Mouse (Mus musculus) neural tube, embryonic 14.5 days (tissue): Measurements from ENCODE around the gene Chaf1b. TPM values are rescaled to one million over a fixed set of nuclear protein-coding genes. Genes with fewer than 3 reads are reported as not detected.

Experiments
- ATAC-seq: fragments of 200-750 bp; cut with Nextera tagmentation; 2 replicates; pipeline ENCODE4 v1.8.0; 2017; ENCODE audit warnings: low read depth, mild to moderate bottlenecking, moderate TSS enrichment, moderate library complexity
- H3K27ac ChIP-seq: fragments of 300-500 bp; sonication (generic); 2 replicates; pipeline ENCODE4 v1.5.1; 2014; ENCODE audit warnings: low read depth, mild to moderate bottlenecking, control low read depth, low read length, moderate library complexity, mixed read lengths
- H3K27me3 ChIP-seq: fragments of 300-500 bp; sonication (generic); 2 replicates; pipeline ENCODE4 v1.6.1; 2014; ENCODE audit warnings: low read length; ENCODE audit not compliant: control insufficient read depth, insufficient read depth
- H3K36me3 ChIP-seq: fragments of 300-500 bp; sonication (generic); 2 replicates; pipeline ENCODE4 v1.6.1; 2014; ENCODE audit warnings: low read length, mixed read lengths; ENCODE audit not compliant: control insufficient read depth, insufficient read depth
- H3K4me1 ChIP-seq: fragments of 300-500 bp; sonication (generic); 2 replicates; pipeline ENCODE4 v1.6.1; 2014; ENCODE audit warnings: low read length; ENCODE audit not compliant: control insufficient read depth, insufficient read depth
- H3K4me2 ChIP-seq: fragments of 300-500 bp; sonication (generic); 2 replicates; pipeline ENCODE4 v1.6.1; 2014; ENCODE audit warnings: mild to moderate bottlenecking, low read depth, low read length, control low read depth
- H3K4me3 ChIP-seq: fragments of 300-500 bp; sonication (generic); 2 replicates; pipeline ENCODE4 v1.5.1; 2014; ENCODE audit warnings: low read depth, low read length, control low read depth, mixed read lengths
- H3K9ac ChIP-seq: fragments of 300-500 bp; sonication (generic); replicated peaks from 2 replicates; pipeline ENCODE4 v1.6.1; 2014; ENCODE audit warnings: low read depth, mild to moderate bottlenecking, control low read depth, low read length, mixed read lengths
- H3K9me3 ChIP-seq: fragments of 300-500 bp; sonication (generic); 2 replicates; pipeline ENCODE4 v1.6.1; 2016; ENCODE audit warnings: low read length; ENCODE audit not compliant: control insufficient read depth
- WGBS: fragments of 180-500 bp; shearing (Covaris S2); extraction: QIAGEN DNeasy Blood & Tissue Kit; methylation state at CpG from one replicate; pipeline ENCODE4 v1.1.7; 2014; 5-methylcytosine and 5-hydroxymethylcytosine counted together
- polyA plus RNA-seq: library from polyadenylated mRNA; unstranded; fragments of >200 nt; fragmentation: Nextera tagmentation; extraction: Ambion mirVana; gene quantifications from 2 replicates; pipeline ENCODE4 v1.2.1, GENCODE M21; 2014

Chaf1b gene
- polyA plus RNA-seq, 1 experiment from 2014 or later = 16.5 TPM

- no peaks in the 10 kb centered on the region for H3K27me3 ChIP-seq
- H3K4me2 ChIP-seq = peak overlapping the region; percentile 75
- 46% methylated on average over 5 of the region's 5 CpGs for WGBS
- no peak overlapping the region for H3K9ac ChIP-seq
- H3K4me1 ChIP-seq = no peaks in the 10 kb centered on the region
- peak overlapping the region; percentile 53 for H3K4me3 ChIP-seq
- no peak for ATAC-seq
- H3K36me3 ChIP-seq = no peaks in the 10 kb centered on the region
- H3K9me3 ChIP-seq = no peaks in the 10 kb centered on the region
- no peak overlapping the region for H3K27ac ChIP-seq
These were observed 1.0 kb downstream of the Chaf1b start for GRCm38 (mm10) chr16:93884722-93885113.

GRCm38 (mm10) chr16:93888481-93888880, 4.8 kb downstream of the Chaf1b start:
- 92% methylated on average over 6 of the region's 6 CpGs for WGBS
- H3K4me1 ChIP-seq = no peaks in the 10 kb centered on the region
- no peak overlapping the region for H3K27ac ChIP-seq
- no peak overlapping the region for H3K4me2 ChIP-seq
- H3K4me3 ChIP-seq = no peak overlapping the region
- ATAC-seq = no peak
- H3K9ac ChIP-seq = no peak overlapping the region
- no peaks in the 10 kb centered on the region for H3K36me3 ChIP-seq
- no peaks in the 10 kb centered on the region for H3K9me3 ChIP-seq
- H3K27me3 ChIP-seq = no peaks in the 10 kb centered on the region

GRCm38 (mm10) chr16:93890948-93891604, 7.4 kb downstream of the Chaf1b start:
- Histone ChIP-seq H3K27me3 (no peaks in the 10 kb centered on the region), H3K9ac (no peak overlapping the region), H3K27ac (no peak overlapping the region), H3K4me3 (no peak overlapping the region), H3K9me3 (no peaks in the 10 kb centered on the region), H3K4me1 (no peaks in the 10 kb centered on the region), H3K4me2 (no peak overlapping the region), H3K36me3 (no peaks in the 10 kb centered on the region)
- 92% methylated on average over 12 of the region's 12 CpGs for WGBS
- ATAC-seq = no peak

- Histone ChIP-seq H3K27me3 (no peaks in the 10 kb centered on the region), H3K27ac (no peak overlapping the region), H3K9ac (no peak overlapping the region), H3K4me1 (no peaks in the 10 kb centered on the region), H3K9me3 (no peaks in the 10 kb centered on the region), H3K36me3 (no peaks in the 10 kb centered on the region), H3K4me2 (no peak overlapping the region), H3K4me3 (no peak overlapping the region)
- 93% methylated on average over 5 of the region's 5 CpGs for WGBS
- ATAC-seq = no peak
These were observed 9.6 kb downstream of the Chaf1b start for GRCm38 (mm10) chr16:93893285-93893684.

- 75% methylated on average over 6 of the region's 6 CpGs for WGBS
These were observed 19.3 kb downstream of the Chaf1b start for GRCm38 (mm10) chr16:93903027-93903426.

GRCm38 (mm10) chr16:93906156-93907014, 22.7 kb downstream of the Chaf1b start:
- no peak; the same call in 1 of the 2 replicates for ATAC-seq
- Histone ChIP-seq H3K9ac (no peak overlapping the region), H3K36me3 (no peaks in the 10 kb centered on the region), H3K4me1 (no peaks in the 10 kb centered on the region), H3K4me3 (no peak overlapping the region), H3K4me2 (no peak overlapping the region), H3K9me3 (no peaks in the 10 kb centered on the region), H3K27me3 (no peaks in the 10 kb centered on the region), H3K27ac (no peak overlapping the region)
- WGBS = 67% methylated on average over 11 of the region's 11 CpGs

More at GRCm38 (mm10) chr16:93903027-93903426, 19.3 kb downstream of the Chaf1b start:
- Histone ChIP-seq H3K9me3 (no peaks in the 10 kb centered on the region), H3K36me3 (no peaks in the 10 kb centered on the region), H3K27ac (no peak overlapping the region), H3K4me3 (no peak overlapping the region), H3K9ac (no peak overlapping the region), H3K4me1 (no peaks in the 10 kb centered on the region), H3K27me3 (no peaks in the 10 kb centered on the region), H3K4me2 (no peak overlapping the region)
- no peak for ATAC-seq

GRCm38 (mm10) chr16:93907761-93908160, 24.1 kb downstream of the Chaf1b start:
- WGBS = 84% methylated on average over 5 of the region's 5 CpGs
- H3K4me2 ChIP-seq = no peak overlapping the region

GRCm38 (mm10) chr16:93908196-93908595, 24.5 kb downstream of the Chaf1b start:
- H3K4me3 ChIP-seq = no peak overlapping the region
- H3K4me1 ChIP-seq = no peaks in the 10 kb centered on the region
- no peaks in the 10 kb centered on the region for H3K27me3 ChIP-seq
- 96% methylated on average over 8 of the region's 8 CpGs for WGBS
- H3K9ac ChIP-seq = no peak overlapping the region
- no peak overlapping the region for H3K4me2 ChIP-seq
- H3K9me3 ChIP-seq = no peaks in the 10 kb centered on the region
- ATAC-seq = no peak
- H3K36me3 ChIP-seq = no peaks in the 10 kb centered on the region
- no peak overlapping the region for H3K27ac ChIP-seq

More at GRCm38 (mm10) chr16:93907761-93908160, 24.1 kb downstream of the Chaf1b start:
- no peak overlapping the region for H3K4me3 ChIP-seq
- H3K4me1 ChIP-seq = no peaks in the 10 kb centered on the region
- no peak for ATAC-seq
- no peaks in the 10 kb centered on the region for H3K36me3 ChIP-seq
- no peak overlapping the region for H3K27ac ChIP-seq
- H3K9me3 ChIP-seq = no peaks in the 10 kb centered on the region
- H3K9ac ChIP-seq = no peak overlapping the region
- no peaks in the 10 kb centered on the region for H3K27me3 ChIP-seq

GRCm38 (mm10) chr16:93909936-93910335, 26.2 kb downstream of the Chaf1b start:
- Histone ChIP-seq H3K27ac (no peak overlapping the region), H3K9me3 (no peaks in the 10 kb centered on the region), H3K9ac (no peak overlapping the region), H3K36me3 (no peaks in the 10 kb centered on the region), H3K27me3 (no peaks in the 10 kb centered on the region), H3K4me3 (no peak overlapping the region), H3K4me2 (no peak overlapping the region), H3K4me1 (no peaks in the 10 kb centered on the region)
- 87% methylated on average over 3 of the region's 3 CpGs for WGBS
- ATAC-seq = no peak
